Mouse (Mus musculus) cortical plate, adult 2 months (tissue): Measurements from ENCODE around the gene B430306N03Rik. TPM values are rescaled to one million over a fixed set of nuclear protein-coding genes. Genes with fewer than 3 reads are reported as not detected.

ENCODE experiments used
- H3K27ac ChIP-seq: fragments of 200-500 bp; 2 replicates; pipeline ENCODE4 v1.5.1; 2012; ENCODE audit warnings: low read length, control low read depth, inconsistent platforms; ENCODE audit not compliant: insufficient read depth
- H3K4me1 ChIP-seq: fragments of 200-500 bp; 2 replicates; pipeline ENCODE4 v1.6.1; 2011; ENCODE audit warnings: low read length; ENCODE audit not compliant: control insufficient read depth, insufficient read depth
- H3K4me3 ChIP-seq: fragments of 200-500 bp; 2 replicates; pipeline ENCODE4 v1.5.1; 2011; ENCODE audit warnings: mild to moderate bottlenecking, low read length, control low read depth; ENCODE audit not compliant: insufficient read depth
- CTCF ChIP-seq: fragments of 200-500 bp; IDR thresholded peaks from 2 replicates; pipeline ENCODE4 v1.5.1; 2011; ENCODE audit warnings: mild to moderate bottlenecking, control low read depth, low read length; ENCODE audit not compliant: insufficient read depth; ENCODE audit errors: extremely low read depth
- POLR2A ChIP-seq: fragments of 200-500 bp; IDR thresholded peaks from 2 replicates; pipeline ENCODE4 v1.6.1; 2011; ENCODE audit warnings: mild to moderate bottlenecking, low read length, control low read depth; ENCODE audit not compliant: insufficient read depth; ENCODE audit errors: extremely low read depth
- polyA plus RNA-seq: library from polyadenylated mRNA; depleted of rRNA; stranded (reverse); fragments of >200 nt; gene quantifications from 2 replicates; pipeline ENCODE4 v1.2.3, GENCODE M21; 2012

Gene B430306N03Rik
- polyA plus RNA-seq, 1 experiment = 0.08 TPM

- Histone ChIP-seq H3K27ac (no peak overlapping the region), H3K4me3 (no peak overlapping the region), H3K4me1 (no peaks in the 10 kb centered on the region)
- TF ChIP-seq POLR2A = no peak
- no peak for TF ChIP-seq CTCF
These were observed 15.1 kb upstream of the B430306N03Rik start for GRCm38 (mm10) chr17:48300861-48301260.

DNA sequence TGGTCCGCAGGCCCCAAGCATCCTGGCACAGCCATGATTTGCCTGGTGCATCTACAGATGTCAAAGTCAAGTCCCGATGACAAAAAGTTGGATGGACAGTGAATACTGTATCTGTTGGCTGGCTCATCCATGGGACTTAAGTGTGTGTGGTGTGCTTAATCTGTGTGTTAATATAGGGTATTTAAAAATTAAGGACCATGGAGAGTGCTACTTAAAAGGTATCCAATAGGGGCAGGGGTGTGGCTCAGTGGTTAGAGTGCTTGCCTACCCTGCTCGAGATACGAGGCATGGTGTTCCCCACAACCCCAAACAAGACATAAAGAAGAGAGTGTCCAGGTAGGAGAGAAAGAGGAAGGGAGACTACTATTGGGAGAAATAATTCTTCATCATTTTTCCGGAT is 14.1 kb upstream of the B430306N03Rik start:
- Histone ChIP-seq H3K4me1 (no peaks in the 10 kb centered on the region), H3K4me3 (no peak overlapping the region), H3K27ac (no peak overlapping the region)
- TF ChIP-seq POLR2A = no peak
- no peak for TF ChIP-seq CTCF

GRCm38 (mm10) chr17:48312124-48312523 is 3.8 kb upstream of the B430306N03Rik start:
- H3K4me1 ChIP-seq = no peaks in the 10 kb centered on the region
- H3K4me3 ChIP-seq = no peak overlapping the region
- no peak for TF ChIP-seq POLR2A
- TF ChIP-seq CTCF = no peak
- no peak overlapping the region for H3K27ac ChIP-seq

- H3K4me1 ChIP-seq = no peaks in the 10 kb centered on the region
- TF ChIP-seq POLR2A (no peak), CTCF (no peak)
- H3K4me3 ChIP-seq = no peak overlapping the region
- no peak overlapping the region for H3K27ac ChIP-seq
These were observed 2.7 kb downstream of the B430306N03Rik start for GRCm38 (mm10) chr17:48318686-48319085.

GRCm38 (mm10) chr17:48321279-48321678 is 5.3 kb downstream of the B430306N03Rik start:
- no peak overlapping the region for H3K27ac ChIP-seq
- no peaks in the 10 kb centered on the region for H3K4me1 ChIP-seq
- TF ChIP-seq POLR2A (no peak), CTCF (no peak)
- no peak overlapping the region for H3K4me3 ChIP-seq

- Histone ChIP-seq H3K27ac (no peak overlapping the region), H3K4me1 (peaks cover 4% of the 10 kb centered on the region; the same call in 1 of the 2 replicates), H3K4me3 (no peak overlapping the region)
- TF ChIP-seq CTCF (no peak), POLR2A (no peak)
These were observed 7.3 kb downstream of the B430306N03Rik start for GRCm38 (mm10) chr17:48323236-48323635.

DNA sequence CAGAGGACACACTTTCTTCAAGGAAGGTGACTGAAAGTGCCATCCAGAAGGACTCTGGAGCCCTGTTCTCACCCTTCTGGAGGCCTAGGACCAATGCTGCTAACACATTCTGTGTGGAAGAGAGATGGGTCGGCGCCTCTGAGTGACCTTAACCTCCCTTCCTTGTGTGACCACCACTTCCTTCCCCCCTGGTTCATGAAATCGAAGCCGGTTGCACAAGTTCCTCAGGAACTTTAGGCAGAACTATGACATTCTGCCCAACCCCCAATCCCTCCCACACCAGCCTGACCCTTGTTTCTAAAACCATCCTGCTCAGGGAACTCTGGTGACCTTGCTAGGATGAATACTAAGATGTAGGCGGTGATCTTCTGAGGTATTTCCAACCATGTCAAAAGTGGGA is 8.3 kb downstream of the B430306N03Rik start:
- Histone ChIP-seq H3K4me1 (peaks cover 4% of the 10 kb centered on the region; the same call in 1 of the 2 replicates), H3K4me3 (no peak overlapping the region), H3K27ac (no peak overlapping the region)
- TF ChIP-seq POLR2A (no peak), CTCF (no peak)

GRCm38 (mm10) chr17:48325093-48325492 is 9.2 kb downstream of the B430306N03Rik start:
- TF ChIP-seq CTCF = no peak
- TF ChIP-seq POLR2A = no peak
- no peak overlapping the region for H3K27ac ChIP-seq
- no peak overlapping the region for H3K4me3 ChIP-seq
- peaks cover 4% of the 10 kb centered on the region; the same call in 1 of the 2 replicates for H3K4me1 ChIP-seq

- no peak overlapping the region for H3K4me3 ChIP-seq
- TF ChIP-seq CTCF (no peak), POLR2A (no peak)
- H3K27ac ChIP-seq = no peak overlapping the region
- peaks cover 4% of the 10 kb centered on the region; the same call in 1 of the 2 replicates for H3K4me1 ChIP-seq
These were observed 9.7 kb downstream of the B430306N03Rik start for GRCm38 (mm10) chr17:48325638-48326037.

- Histone ChIP-seq H3K4me1 (peaks cover 4% of the 10 kb centered on the region; the same call in 1 of the 2 replicates), H3K4me3 (no peak overlapping the region), H3K27ac (0 out of 2 replicates have a peak overlapping the region, but pooled peaks have one; percentile 64)
- TF ChIP-seq CTCF = no peak
- TF ChIP-seq POLR2A = no peak
These were observed 10.7 kb downstream of the B430306N03Rik start for GRCm38 (mm10) chr17:48326656-48327055.
